Mouse (Mus musculus) granulocyte monocyte progenitor cell, adult 5-6 weeks (primary cell): Measurements from ENCODE around the gene Rab40b. TPM values are rescaled to one million over a fixed set of nuclear protein-coding genes. Genes with fewer than 3 reads are reported as not detected.
A peak's percentile ranks its signal among the peaks of the same experiment; 100 is the strongest.
"Not testable (repeated sequence)": the region's sequence is repeated elsewhere in the genome, so short reads cannot be mapped to it uniquely, and the experiment has no call there.

ENCODE experiments used
- ATAC-seq: replicated peaks from 2 replicates; pipeline ENCODE4 v1.8.0; 2016; ENCODE audit warnings: mild to moderate bottlenecking, moderate TSS enrichment, inconsistent platforms; ENCODE audit not compliant: poor library complexity, severe bottlenecking
- total RNA-seq, 2 experiments: library from RNA; stranded (forward) in 1 of 2; stranded (reverse) in 1 of 2; fragments of 200-712, 200-1000 nt in 1 of 2; fragments of >200 nt in 1 of 2; fragmentation: Nextera tagmentation in 1 of 2; gene quantifications; 2 replicates each; pipeline ENCODE4 v1.2.3; 2014 to 2017

Gene Rab40b
- total RNA-seq, 2 experiments from 2014 or later = 0.71 TPM; not detected in 1

DNA sequence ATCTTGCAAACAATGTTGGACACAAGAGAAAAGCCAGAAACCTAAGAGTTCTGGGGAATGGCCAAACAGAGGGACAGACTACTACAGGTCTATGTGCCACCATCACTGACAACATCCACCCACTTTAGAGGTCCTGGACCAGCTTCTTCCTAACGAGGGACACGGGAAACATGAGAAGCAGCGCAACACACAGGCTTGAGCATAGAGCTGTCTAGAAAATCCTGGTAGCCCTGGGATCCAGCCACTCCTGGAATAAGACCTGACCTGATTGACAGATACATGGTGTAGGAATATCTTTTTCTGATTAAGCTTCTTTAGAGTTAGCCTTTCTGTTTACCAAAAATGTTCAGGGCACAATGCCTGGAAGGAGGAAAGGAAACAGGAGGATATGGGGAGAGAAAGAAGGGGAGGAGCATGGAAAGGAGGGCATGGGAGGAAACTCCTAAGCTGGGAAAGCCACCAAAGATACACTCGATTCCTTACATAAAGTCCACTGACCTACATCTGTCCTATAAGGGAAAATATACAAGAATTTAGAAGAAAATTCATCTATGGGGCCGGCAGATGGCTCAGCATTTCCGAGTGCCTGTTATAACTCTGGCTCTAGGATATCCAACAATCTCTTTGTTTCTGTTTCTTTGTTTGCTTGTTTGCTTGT, 17.6 kb downstream of the Rab40b start:
- ATAC-seq = no peak

GRCm38 (mm10) chr11:121369622-121370021, 18.4 kb downstream of the Rab40b start:
- peak; percentile 71 for ATAC-seq

- ATAC-seq = no peak
These were observed 19.3 kb downstream of the Rab40b start for GRCm38 (mm10) chr11:121368731-121369130.

DNA sequence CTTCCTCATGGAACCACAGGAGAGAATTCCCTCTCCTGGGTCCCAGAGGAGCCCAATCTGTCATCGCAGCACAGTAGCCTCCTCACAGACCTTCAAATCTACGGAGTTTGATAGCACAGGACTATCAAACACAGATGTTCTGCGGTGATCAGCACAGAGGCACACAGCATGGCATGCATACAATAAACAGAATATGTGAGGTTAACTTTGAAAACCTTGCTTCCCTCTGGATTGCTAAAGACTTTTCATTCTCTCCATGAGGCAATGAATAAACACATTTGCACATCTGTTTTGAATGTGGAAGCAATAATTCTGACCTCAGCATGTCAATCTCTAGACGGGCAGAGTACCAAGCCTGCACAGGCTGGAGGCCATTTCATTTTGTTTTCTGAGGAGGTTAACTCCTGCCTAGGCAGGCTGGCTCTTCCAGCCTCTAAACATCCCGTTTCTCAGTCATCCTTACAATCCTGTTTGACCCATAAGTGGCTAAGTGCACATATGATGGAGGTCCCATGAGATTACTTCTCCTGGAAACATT, 20.8 kb downstream of the Rab40b start:
- ATAC-seq = no peak

DNA sequence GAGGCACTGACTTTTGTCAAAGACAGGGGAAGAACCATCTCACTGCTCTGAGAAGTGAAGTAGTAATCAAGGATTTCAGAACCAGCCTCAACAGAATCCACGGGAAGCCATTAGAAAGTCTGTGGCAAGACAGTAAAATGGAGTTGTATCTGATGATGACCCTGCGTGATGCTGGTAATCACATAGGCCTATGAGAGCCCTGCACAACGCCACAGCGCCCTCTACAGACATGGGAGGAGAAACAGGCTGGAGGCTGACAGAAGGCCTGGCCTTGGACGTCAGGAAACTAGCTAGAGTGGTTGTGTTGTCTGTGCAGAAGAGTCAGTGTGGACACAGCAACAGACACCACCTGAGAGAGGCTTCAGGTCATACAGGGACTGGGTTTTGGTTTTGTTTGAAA, 25.8 kb downstream of the Rab40b start:
- peak; percentile 86 for ATAC-seq

- ATAC-seq = peak; percentile 95
These were observed 33.9 kb downstream of the Rab40b start, which contains the start of gene Wdr45b for GRCm38 (mm10) chr11:121354091-121354707. Gene Wdr45b, minus strand, starts transcription at chr11:121354445.

DNA sequence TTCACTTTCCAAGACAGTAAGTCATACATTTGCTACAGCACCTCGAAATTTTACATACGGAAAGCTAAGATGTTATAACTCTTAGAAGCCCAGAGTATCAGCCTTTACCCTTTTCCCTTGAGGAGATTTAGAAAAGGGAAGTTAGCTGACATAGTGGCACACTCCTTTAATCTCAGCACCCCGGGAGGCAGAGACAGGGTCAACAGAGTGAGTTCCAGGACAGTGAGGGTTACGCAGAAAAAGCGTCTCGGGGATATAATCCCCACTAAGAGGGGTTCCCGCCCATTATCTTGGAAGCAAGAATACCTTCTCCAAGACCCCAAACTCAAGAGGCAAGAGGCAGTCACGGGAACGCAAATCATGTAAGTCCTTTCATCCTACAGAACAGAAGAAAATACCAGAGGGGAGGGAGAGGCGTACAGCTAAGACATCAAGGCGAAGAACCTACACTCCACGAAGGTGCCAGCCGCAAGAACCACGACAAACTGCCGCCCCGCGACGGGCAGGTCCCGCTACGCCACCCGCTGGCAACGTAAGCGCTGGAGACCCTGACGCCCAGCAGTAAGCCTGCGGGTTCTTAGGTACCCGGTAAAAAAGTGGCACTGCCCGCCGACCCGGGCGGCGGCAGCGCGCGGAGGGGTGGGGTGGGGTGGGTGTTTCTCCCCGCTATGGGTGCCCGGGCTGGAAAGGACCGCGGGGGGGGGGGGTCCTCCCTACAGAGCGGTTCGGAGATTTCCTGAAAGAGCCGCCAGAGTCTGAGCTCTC, 34.5 kb downstream of the Rab40b start:
- peak; percentile 25 for ATAC-seq

DNA sequence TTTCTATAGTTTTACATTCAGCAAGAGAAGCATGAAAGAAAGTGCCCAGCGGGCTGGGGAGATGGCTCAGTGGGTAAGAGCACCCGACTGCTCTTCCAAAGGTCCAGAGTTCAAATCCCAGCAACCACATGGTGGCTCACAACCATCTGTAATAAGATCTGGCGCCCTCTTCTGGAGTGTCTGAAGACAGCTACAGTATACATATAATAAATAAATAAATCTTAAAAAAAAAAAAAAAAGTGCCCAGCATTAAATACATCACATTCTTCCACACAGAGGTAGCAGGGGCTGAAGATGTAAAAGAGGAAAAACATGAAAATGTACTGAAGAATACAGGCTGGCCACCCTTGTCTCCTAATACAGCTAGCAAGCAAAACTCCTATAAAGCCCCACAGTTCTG, 39.3 kb downstream of the Rab40b start:
- not testable (repeated sequence) for ATAC-seq

DNA sequence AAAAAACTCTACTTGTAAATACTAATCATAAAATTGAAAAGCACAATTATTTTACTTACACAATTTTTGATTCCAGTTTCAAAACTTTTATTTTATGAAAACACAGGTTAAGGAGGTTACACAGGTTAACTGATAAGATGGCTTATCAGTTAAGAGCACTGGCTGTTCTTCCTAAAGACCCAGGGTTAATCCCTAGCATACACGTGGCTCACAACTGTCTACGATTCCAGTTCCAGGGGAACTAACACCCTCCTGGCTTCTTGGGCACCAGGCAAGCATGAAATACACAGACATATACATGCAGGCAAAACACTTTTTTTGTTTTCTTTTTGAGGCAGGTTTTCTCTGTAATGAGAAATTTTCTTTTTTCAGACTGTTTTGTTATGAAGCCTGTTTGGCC, 39.9 kb downstream of the Rab40b start:
- ATAC-seq = no peak

DNA sequence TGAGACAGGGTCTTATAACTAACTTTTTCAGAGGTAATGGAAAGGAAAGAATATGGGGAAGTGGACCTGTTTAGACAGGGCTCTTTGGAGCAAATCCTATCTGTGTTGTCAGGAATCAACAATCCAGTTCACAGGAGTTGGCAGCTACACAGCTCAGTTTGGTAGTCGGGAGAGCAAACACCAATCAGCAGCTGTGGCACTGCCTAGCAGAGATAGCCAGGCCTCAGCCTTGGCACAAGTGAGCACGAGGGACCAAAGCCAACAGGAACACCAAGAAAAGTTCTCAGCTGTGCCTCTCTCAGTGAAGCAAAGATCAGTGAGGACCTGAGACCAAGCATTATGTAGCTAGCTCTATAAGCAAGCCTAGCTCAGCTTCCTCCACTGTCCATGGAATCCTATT, 41.0 kb downstream of the Rab40b start:
- ATAC-seq = no peak

- not testable (repeated sequence) for ATAC-seq
These were observed 45.6 kb downstream of the Rab40b start for GRCm38 (mm10) chr11:121342423-121342822.

GRCm38 (mm10) chr11:121340287-121340686, 47.8 kb downstream of the Rab40b start:
- ATAC-seq = peak; percentile 69

DNA sequence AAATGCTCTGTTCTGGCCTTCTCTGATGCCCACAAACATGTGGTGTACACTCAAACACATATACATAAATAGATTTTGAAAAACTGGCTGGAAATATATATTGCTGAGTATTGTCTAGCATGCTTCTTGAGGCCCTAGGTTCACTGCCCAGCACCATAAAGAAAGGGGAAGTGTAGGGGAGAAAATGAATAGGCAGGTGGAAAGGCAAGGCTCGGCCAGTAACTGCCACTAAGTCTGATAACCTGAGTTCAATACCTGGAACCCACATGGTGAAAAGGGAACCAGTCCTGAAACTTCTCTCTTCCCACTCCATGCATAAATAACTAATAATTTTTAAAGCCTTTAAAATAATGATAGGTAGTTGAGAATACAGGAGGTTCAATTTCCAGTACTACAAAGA, 48.4 kb downstream of the Rab40b start:
- no peak; the same call in 1 of the 2 replicates for ATAC-seq

- ATAC-seq = no peak
These were observed 56.4 kb downstream of the Rab40b start for GRCm38 (mm10) chr11:121331641-121332040.

DNA sequence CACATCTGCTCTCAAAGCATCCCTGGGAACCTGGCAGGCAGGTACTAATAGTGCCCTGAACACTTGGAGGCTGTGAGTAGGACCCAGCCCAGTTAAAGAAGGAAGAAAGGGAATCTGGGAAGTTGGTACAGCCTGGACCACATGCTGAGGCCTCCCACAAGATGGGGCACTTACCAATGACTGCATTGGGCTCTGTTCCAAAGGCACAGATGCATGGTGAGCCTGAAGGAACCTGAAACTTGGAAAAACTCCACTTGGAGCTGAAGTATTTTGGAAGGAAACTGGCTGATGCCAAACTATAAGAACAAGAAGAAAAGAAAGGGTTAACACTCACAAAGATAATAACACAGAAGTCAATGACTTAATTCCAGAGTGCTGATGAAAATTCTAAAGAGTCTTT, 59.4 kb downstream of the Rab40b start:
- ATAC-seq = no peak

- ATAC-seq = no peak; the same call in 1 of the 2 replicates
These were observed 59.8 kb downstream of the Rab40b start for GRCm38 (mm10) chr11:121328206-121328605.

DNA sequence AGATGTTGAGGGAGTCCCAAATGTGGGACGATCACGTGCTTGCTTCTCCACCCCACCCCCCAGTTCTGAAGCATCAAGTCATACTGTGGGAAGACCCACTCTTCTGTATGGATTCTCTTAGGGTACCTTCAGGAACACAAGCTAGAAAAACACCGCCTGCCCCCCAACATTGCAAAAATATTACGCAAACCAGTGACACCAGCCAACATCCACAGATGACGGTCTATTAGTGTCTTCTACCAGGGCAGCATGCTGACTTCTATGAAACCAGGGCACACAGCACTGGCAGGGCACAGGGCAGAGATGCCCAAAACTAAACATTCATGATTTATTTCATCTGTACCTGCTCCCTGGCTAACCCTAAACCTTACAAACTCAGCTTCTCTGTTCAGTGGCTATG, 61.4 kb downstream of the Rab40b start:
- ATAC-seq = no peak

DNA sequence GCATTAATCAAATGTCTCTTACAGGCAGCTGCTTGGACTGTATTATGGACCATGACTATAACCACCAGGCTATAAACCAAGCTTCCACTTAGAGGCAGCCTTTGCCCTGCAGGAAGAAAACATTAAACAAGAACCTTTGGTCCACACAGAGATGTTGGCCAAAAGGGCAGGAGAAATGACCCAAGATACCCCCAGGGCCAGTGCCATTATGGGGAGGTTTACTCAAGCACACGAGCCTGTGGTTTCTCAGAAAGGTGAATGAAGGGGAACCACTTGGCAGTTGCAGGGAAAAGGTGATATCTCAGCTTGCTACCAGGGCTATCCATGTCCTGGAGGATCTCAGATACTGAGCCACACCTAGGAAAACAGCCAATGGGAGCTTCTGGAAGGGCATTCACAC, 62.0 kb downstream of the Rab40b start:
- no peak for ATAC-seq

GRCm38 (mm10) chr11:121307712-121308111, 80.3 kb downstream of the Rab40b start:
- ATAC-seq = not testable (repeated sequence)

- ATAC-seq = no peak
These were observed 81.4 kb downstream of the Rab40b start for GRCm38 (mm10) chr11:121306608-121307007.
